Mouse (Mus musculus) ES-E14 (cell line): ENCODE results near the gene Ccdc62. TPM values are rescaled to one million over a fixed set of nuclear protein-coding genes. Genes with fewer than 3 reads are reported as not detected.

Source experiments
- DNase-seq: peaks from one replicate; pipeline ENCODE4 v3.0.0-alpha.2; 2013; ENCODE audit warnings: low read depth, low spot score
- H3K27ac ChIP-seq: 2 replicates; pipeline ENCODE4 v1.5.1; 2012; ENCODE audit warnings: low read depth, mild to moderate bottlenecking, low read length, moderate library complexity, mixed read lengths; ENCODE audit not compliant: poor library complexity, insufficient read depth, severe bottlenecking
- H3K36me3 ChIP-seq: 2 replicates; pipeline ENCODE4 v1.6.1; 2012; ENCODE audit warnings: mild to moderate bottlenecking, low read length, moderate library complexity, mixed read lengths; ENCODE audit not compliant: control insufficient read depth, poor library complexity, insufficient read depth, severe bottlenecking
- H3K4me1 ChIP-seq, 2 experiments: fragments of 150-350 bp in 1 of 2; sonication (generic) in 1 of 2; 2 replicates each; pipeline ENCODE4 v1.6.1; 2012; ENCODE audit warnings: low read length in 2 of 2, mild to moderate bottlenecking in 1 of 2, mixed read lengths in 1 of 2; ENCODE audit not compliant: control insufficient read depth in 2 of 2, insufficient read depth in 2 of 2, poor library complexity in 1 of 2
- H3K4me3 ChIP-seq, 2 experiments: fragments of 150-350 bp in 1 of 2; sonication (generic) in 1 of 2; 2 replicates each; pipeline ENCODE4 v1.5.1; 2012; ENCODE audit warnings: low read length in 2 of 2, low read depth in 1 of 2, mild to moderate bottlenecking in 1 of 2, mixed read lengths in 1 of 2; ENCODE audit not compliant: insufficient read depth in 1 of 2, poor library complexity in 1 of 2, severe bottlenecking in 1 of 2
- H3K9ac ChIP-seq: 2 replicates; pipeline ENCODE4 v1.6.1; 2012; ENCODE audit warnings: low read depth, mild to moderate bottlenecking, low read length, mixed read lengths; ENCODE audit not compliant: poor library complexity, insufficient read depth, severe bottlenecking
- H3K9me3 ChIP-seq: fragments of 150-350 bp; sonication (generic); 2 replicates; pipeline ENCODE4 v1.6.1; 2012; ENCODE audit warnings: low read depth, mild to moderate bottlenecking, low read length; ENCODE audit not compliant: control insufficient read depth, insufficient read depth
- CHD2 ChIP-seq: IDR thresholded peaks from 2 replicates; pipeline ENCODE4 v1.6.1; 2014; ENCODE audit warnings: mild to moderate bottlenecking, low read depth, low read length, inconsistent platforms
- HCFC1 ChIP-seq: IDR thresholded peaks from 2 replicates; pipeline ENCODE4 v1.6.1; 2012; ENCODE audit warnings: low read length, inconsistent platforms, borderline replicate concordance; ENCODE audit not compliant: insufficient read depth
- MAFK ChIP-seq: IDR thresholded peaks from 2 replicates; pipeline ENCODE4 v1.6.1; 2014; ENCODE audit warnings: mild to moderate bottlenecking, low read depth, low read length, inconsistent platforms; ENCODE audit not compliant: insufficient read depth
- ZC3H11A ChIP-seq: IDR thresholded peaks from 2 replicates; pipeline ENCODE4 v1.6.1; 2012; ENCODE audit warnings: low read depth, mild to moderate bottlenecking, inconsistent platforms, low read length, borderline replicate concordance
- ZNF384 ChIP-seq: IDR thresholded peaks from 2 replicates; pipeline ENCODE4 v1.6.1; 2012; ENCODE audit warnings: low read depth, low read length, inconsistent platforms
- in situ Hi-C, 2 experiments: fragments of 600-800 bp; cut with MboI; formaldehyde crosslinking; loops; one replicate each; pipeline ENCODE4 v1.15.1; 2025; ENCODE audit warnings: low sequenced_read_pairs in 2 of 2, inconsistent platforms in 1 of 2; ENCODE audit not compliant: unreplicated experiment in 2 of 2
- total RNA-seq: library from RNA; depleted of rRNA; stranded (reverse); fragments of 300-350 nt; gene quantifications from 2 replicates; pipeline ENCODE4 v1.2.3, GENCODE M21; 2012

The Ccdc62 gene
- total RNA-seq, 1 experiment, result 6.3 TPM

DNA sequence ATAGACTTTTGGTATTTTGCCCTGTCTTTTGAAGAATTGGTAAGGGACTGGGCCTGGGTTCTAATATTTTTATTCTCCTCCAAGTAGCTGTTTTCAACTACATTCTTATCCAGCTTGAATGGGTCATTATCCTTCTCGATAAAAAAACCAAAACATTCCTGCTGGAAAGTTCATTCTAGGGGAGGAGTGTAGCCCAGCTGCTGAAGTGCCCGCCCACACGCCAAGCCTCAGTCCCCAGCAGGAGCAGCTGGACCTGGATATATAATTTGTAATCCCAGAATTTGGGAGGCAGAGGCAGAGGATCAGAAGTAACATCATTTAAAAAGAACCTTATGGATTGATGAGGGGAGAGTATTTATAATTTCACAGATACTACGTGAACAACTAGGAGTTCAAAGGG lies 16.1 kb downstream of the Ccdc62 start:
- no peaks in the 10 kb centered on the region for H3K36me3 ChIP-seq
- DNase-seq, result no peak
- H3K4me3 ChIP-seq, result no peak overlapping the region
- no peaks in the 10 kb centered on the region for H3K4me1 ChIP-seq
- in situ Hi-C loops, result no loop called here
- H3K27ac ChIP-seq, result no peak overlapping the region
- H3K9ac ChIP-seq, result no peak overlapping the region
- 0 out of 2 replicates have a peak, but pooled peaks cover 3% of the 10 kb centered on the region for H3K9me3 ChIP-seq
- TF ChIP-seq CHD2 (no peak), ZNF384 (no peak), MAFK (no peak), ZC3H11A (no peak)

DNA sequence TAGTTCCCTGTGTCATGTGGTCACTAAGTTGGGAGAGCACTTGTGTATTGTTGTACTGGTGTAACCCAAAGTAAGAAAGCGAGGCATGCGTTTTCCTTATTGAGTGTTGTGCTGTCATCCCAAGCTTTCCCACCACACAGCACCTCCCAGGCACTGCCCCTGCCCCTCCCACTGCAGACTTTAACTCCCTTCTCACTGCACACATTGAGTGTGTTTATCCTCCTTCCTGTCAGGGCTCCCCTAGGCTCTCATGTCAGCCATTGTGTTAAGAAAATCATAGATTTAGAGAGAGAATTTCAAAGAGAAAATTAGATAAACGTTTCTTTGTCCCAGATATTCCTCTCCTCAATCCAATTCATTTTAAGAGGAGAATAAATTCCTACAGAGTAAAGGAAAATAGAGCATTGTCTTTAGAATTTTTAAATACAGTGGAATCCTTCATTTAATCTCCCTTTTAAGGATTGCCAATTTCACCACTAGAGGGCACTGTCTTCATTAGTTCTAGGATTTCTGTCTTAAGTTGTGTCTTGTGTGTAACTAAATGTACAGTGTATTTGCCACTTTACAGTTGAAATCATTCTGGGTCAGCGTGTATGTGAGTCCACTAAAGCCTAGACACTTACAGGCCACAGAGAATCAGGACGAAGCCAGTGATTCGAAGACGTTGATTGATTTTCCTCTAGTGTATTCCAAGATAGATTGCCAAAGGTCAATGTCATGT lies 16.7 kb downstream of the Ccdc62 start:
- Histone ChIP-seq H3K4me1 (no peaks in the 10 kb centered on the region), H3K4me3 (no peak overlapping the region), H3K27ac (no peak overlapping the region), H3K36me3 (no peaks in the 10 kb centered on the region), H3K9ac (no peak overlapping the region), H3K9me3 (0 out of 2 replicates have a peak, but pooled peaks cover 3% of the 10 kb centered on the region)
- no peak for TF ChIP-seq MAFK
- no peak for TF ChIP-seq CHD2
- no peak for TF ChIP-seq ZC3H11A
- TF ChIP-seq HCFC1, result no peak
- no peak for TF ChIP-seq ZNF384
- no peak for DNase-seq
- in situ Hi-C loops, result no loop called here

DNA sequence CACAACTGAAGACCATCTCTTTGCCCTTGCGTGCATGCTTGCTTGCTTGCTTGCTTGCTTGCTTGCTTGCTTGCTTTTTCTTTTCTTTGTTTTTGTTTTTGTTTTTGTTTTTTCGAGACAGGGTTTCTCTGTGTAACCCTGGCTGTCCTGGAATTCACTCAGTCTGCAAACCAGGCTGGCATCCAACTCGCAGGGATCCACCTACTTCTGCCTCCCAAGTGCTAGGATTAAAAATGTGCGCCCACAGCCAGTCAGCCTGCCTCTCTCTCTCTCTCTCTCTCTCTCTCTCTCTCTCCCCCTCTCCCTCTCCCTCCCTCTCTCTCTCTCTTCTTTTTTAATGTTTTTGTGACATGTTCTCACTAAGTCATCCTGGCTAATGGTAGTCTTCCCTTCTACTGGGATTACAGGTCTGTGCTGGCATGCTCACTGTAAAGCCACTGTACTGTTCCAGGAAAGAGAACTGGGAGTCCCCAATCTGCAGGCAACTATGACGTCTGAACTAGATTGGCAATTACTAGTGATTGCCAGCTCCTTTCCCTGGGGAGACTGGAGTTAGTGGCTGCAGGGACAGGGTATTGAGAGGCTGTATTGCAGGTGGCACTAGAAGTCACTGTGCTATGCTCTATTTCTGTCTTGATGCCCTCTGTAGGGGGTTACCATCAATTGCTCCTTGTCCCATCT lies 22.0 kb downstream of the Ccdc62 start:
- no peak for DNase-seq
- Histone ChIP-seq H3K27ac (no peak overlapping the region), H3K36me3 (no peaks in the 10 kb centered on the region), H3K9ac (no peak overlapping the region), H3K4me3 (no peak overlapping the region), H3K9me3 (no peaks in the 10 kb centered on the region), H3K4me1 (no peaks in the 10 kb centered on the region)
- TF ChIP-seq ZC3H11A, result no peak
- TF ChIP-seq MAFK, result no peak
- TF ChIP-seq CHD2, result no peak
- no peak for TF ChIP-seq ZNF384
- TF ChIP-seq HCFC1, result no peak
- in situ Hi-C loops, result no loop called here

DNA sequence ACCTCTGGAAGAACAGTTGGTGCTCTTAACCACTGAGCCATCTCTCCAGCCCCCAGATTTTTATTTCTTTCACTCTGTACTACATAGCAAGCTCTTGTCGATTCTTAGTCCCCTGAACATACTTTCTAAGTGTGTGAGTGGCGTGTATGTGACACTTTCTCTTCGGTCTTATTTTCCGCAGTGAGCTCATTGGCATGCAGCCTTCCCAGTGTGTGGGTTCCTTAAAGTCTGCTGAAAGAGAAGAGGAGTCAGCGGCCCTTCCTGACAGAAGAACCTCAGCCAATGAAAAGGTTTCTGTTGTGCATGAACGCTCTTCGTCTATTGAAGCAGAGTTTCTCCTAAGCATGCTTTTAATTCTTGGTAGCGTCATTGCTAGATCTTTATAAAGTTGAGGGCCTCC lies 26.7 kb downstream of the Ccdc62 start:
- Histone ChIP-seq H3K4me1 (peaks cover 0 to 4% of the 10 kb centered on the region in 2 experiments; a peak in 1 of 4 replicates), H3K36me3 (no peaks in the 10 kb centered on the region), H3K9me3 (no peaks in the 10 kb centered on the region), H3K4me3 (no peak overlapping the region), H3K27ac (no peak overlapping the region), H3K9ac (no peak overlapping the region)
- TF ChIP-seq ZC3H11A (no peak), CHD2 (no peak), MAFK (no peak), ZNF384 (no peak), HCFC1 (no peak)
- in situ Hi-C loops, result no loop called here
- no peak for DNase-seq
